Mouse (Mus musculus) kidney, embryonic 14.5 days (tissue): ENCODE data around the gene Sh3d21. TPM values are rescaled to one million over a fixed set of nuclear protein-coding genes. Genes with fewer than 3 reads are reported as not detected.

Experiments used
- ATAC-seq: fragments of 200-750 bp; cut with Nextera tagmentation; 2 replicates; pipeline ENCODE4 v1.8.0; 2017; ENCODE audit warnings: moderate number of reproducible peaks, mild to moderate bottlenecking, moderate TSS enrichment, moderate library complexity; ENCODE audit not compliant: low FRiP score, low TSS enrichment
- H3K27ac ChIP-seq: fragments of 300-500 bp; sonication (generic); 2 replicates; pipeline ENCODE4 v1.5.1; 2014; ENCODE audit warnings: low read depth, mild to moderate bottlenecking, low read length, moderate library complexity, mixed read lengths
- H3K27me3 ChIP-seq: fragments of 300-500 bp; sonication (generic); 2 replicates; pipeline ENCODE4 v1.6.1; 2014; ENCODE audit warnings: mild to moderate bottlenecking, low read length; ENCODE audit not compliant: control insufficient read depth, insufficient read depth
- H3K36me3 ChIP-seq: fragments of 300-500 bp; sonication (generic); 2 replicates; pipeline ENCODE4 v1.6.1; 2014; ENCODE audit warnings: low read length, mixed read lengths; ENCODE audit not compliant: control insufficient read depth, insufficient read depth
- H3K4me1 ChIP-seq: fragments of 300-500 bp; sonication (generic); 2 replicates; pipeline ENCODE4 v1.6.1; 2014; ENCODE audit warnings: low read length, mixed read lengths; ENCODE audit not compliant: control insufficient read depth, insufficient read depth
- H3K4me2 ChIP-seq: fragments of 300-500 bp; sonication (generic); replicated peaks from 2 replicates; pipeline ENCODE4 v1.6.1; 2014; ENCODE audit warnings: low read depth, mild to moderate bottlenecking, low read length
- H3K4me3 ChIP-seq: fragments of 300-500 bp; sonication (generic); 2 replicates; pipeline ENCODE4 v1.5.1; 2014; ENCODE audit warnings: mild to moderate bottlenecking, low read length
- H3K9ac ChIP-seq: fragments of 300-500 bp; sonication (generic); 2 replicates; pipeline ENCODE4 v1.6.1; 2014; ENCODE audit warnings: low read depth, mild to moderate bottlenecking, low read length, moderate library complexity
- H3K9me3 ChIP-seq: fragments of 300-500 bp; sonication (generic); 2 replicates; pipeline ENCODE4 v1.6.1; 2016; ENCODE audit warnings: low read length; ENCODE audit not compliant: control insufficient read depth
- WGBS: fragments of 180-500 bp; shearing (Covaris S2); extraction: QIAGEN DNeasy Blood & Tissue Kit; methylation state at CpG from one replicate; pipeline ENCODE4 v1.1.7; 2014; 5-methylcytosine and 5-hydroxymethylcytosine counted together
- polyA plus RNA-seq: library from polyadenylated mRNA; unstranded; fragments of >200 nt; fragmentation: Nextera tagmentation; extraction: Ambion mirVana; gene quantifications from 2 replicates; pipeline ENCODE4 v1.2.1, GENCODE M21; 2014

Sh3d21 gene
- polyA plus RNA-seq, 1 experiment from 2014 or later, result 8.7 TPM

DNA sequence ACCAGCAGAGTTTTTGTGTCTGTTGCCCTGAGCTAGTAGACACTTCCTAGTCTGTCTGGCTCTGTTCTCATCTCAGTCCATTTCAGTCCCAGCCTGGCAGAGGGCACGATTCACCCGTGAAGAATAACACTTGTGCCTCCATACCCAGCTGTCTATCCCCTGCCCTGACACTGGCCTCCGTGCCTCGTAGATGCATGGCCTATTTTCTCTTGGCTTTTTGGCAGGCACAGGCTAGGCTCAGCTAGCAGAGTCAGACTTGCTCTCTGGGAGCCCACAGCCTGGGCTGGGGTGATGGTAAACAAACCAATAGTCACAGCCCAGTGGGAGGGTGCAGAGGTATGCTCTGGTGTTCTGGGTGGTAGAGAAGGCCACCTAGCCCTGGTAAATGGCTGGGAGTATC is 50.0 kb downstream of the Sh3d21 start:
- WGBS, result 86% methylated on average over 4 of the region's 4 CpGs
- ATAC-seq, result no peak
- Histone ChIP-seq H3K9me3 (no peaks in the 10 kb centered on the region), H3K36me3 (peaks cover 2% of the 10 kb centered on the region), H3K27ac (no peak overlapping the region), H3K4me3 (no peak overlapping the region), H3K9ac (no peak overlapping the region), H3K4me1 (peaks cover 27% of the 10 kb centered on the region), H3K27me3 (no peaks in the 10 kb centered on the region), H3K4me2 (no peak overlapping the region)

DNA sequence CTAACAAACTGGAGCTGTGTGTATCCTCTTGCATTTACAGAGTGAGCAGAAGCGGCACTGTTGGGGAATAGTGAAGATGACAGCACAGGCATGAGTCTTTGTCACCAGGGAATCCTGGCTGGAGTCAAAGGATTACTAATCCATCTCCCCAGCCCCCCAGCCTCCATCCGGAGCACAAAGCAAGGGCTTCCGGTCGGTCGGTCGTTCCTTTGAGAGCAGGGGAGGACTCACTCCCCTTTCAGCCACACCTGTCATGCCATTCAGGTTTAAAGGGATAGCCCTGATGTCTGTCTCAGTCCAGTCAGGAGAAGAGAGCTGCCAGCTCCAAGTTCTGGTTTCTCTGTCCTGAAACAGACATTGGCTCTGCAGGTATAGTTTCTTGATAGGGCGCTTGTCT is 52.1 kb downstream of the Sh3d21 start:
- WGBS, result 20% methylated on average over 7 of the region's 7 CpGs
- H3K9me3 ChIP-seq, result no peaks in the 10 kb centered on the region
- H3K4me2 ChIP-seq, result peak overlapping the region; percentile 25
- peaks cover 25% of the 10 kb centered on the region for H3K4me1 ChIP-seq
- H3K27me3 ChIP-seq, result no peaks in the 10 kb centered on the region
- no peaks in the 10 kb centered on the region for H3K36me3 ChIP-seq
- no peak overlapping the region for H3K4me3 ChIP-seq
- H3K27ac ChIP-seq, result peak overlapping the region; percentile 84; the same call in 1 of the 2 replicates
- peak overlapping the region; percentile 42 for H3K9ac ChIP-seq
- ATAC-seq, result no peak

DNA sequence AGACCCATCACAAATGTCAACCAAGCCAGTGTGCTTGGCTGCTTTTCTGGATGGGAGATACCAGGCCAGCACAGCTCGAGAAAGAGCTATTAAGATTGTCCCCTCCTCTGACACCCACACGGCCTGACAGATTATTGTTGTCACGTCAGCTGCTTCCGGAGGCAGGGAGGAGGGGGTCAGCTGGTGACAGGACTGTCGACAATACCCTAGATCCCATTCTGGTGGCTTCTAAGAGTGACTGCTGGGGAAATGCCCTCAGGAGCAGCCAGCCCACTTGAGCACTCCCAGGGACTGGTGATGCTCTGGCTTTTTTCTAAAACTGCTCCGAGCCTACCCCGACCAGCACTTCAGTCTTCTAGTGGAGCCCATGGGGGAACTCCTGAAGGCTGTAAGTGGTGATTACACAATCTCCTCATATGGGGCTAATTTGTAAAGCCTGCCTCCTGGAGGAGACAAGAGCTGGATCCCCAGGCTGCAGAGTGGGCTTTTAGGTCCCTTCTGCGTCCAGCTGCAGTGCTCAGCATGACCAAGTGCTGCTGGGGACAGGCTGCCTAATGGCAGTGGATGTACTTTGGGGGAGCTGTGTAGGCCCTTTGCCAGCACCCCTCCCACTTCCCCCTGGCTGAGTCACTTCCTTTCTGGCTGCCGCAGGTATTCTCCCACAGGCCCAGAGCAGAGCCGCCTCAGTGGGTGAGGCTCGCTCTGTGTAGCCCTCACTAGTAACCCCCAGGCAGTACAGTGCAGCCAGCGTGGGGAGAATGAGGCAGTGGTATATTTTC is 52.7 kb downstream of the Sh3d21 start:
- ATAC-seq, result peak; percentile 78
- Histone ChIP-seq H3K36me3 (no peaks in the 10 kb centered on the region), H3K27me3 (no peaks in the 10 kb centered on the region), H3K4me1 (peaks cover 24% of the 10 kb centered on the region), H3K4me2 (peak overlapping the region; percentile 25), H3K9ac (peak overlapping the region; percentile 31; the same call in 1 of the 2 replicates), H3K27ac (peak overlapping the region; percentile 84), H3K4me3 (no peak overlapping the region), H3K9me3 (no peaks in the 10 kb centered on the region)
- 10% methylated on average over 12 of the region's 12 CpGs for WGBS

DNA sequence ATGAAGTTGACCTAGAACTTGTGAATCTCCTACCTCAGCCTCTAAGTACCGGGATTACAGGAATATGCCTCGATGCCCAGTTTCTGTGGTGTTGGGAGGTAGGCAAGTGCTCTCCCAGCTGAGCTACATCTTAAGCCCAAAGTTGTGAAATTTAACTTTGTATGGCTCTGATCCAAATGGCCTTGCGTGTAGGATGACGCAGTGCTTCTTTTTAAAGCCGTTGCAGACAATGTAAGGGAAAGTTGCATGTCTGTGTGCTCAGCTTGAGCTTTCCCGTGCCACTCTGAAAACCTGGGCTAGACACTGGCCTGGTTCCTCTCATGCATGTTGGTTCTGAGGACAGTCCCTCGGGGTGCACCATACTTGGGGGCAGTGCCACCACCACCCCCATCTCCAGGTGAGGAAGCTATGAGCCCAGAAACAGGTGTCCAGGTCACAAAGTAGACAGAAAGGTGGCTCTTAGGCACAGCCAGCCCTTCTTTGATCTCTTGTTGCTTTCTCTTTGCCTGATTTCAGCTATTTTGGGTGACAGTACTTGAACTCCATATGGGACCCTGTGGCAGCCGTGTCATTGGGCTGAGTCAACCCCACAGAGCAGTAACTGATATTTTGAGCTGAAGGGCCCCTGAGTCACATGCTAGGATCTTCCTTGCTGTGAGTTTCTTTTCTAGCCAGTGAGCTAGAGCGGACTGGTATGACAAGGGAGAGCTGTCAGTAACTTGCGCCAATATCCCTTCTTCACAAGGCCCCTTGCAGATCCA is 53.5 kb downstream of the Sh3d21 start:
- no peak overlapping the region for H3K4me3 ChIP-seq
- ATAC-seq, result no peak
- no peaks in the 10 kb centered on the region for H3K27me3 ChIP-seq
- H3K9me3 ChIP-seq, result no peaks in the 10 kb centered on the region
- peak overlapping the region; percentile 84; the same call in 1 of the 2 replicates for H3K27ac ChIP-seq
- no peaks in the 10 kb centered on the region for H3K36me3 ChIP-seq
- H3K4me1 ChIP-seq, result peaks cover 32% of the 10 kb centered on the region
- 0 out of 2 replicates have a peak overlapping the region, but pooled peaks have one; percentile 23 for H3K9ac ChIP-seq
- 75% methylated on average over 10 of the region's 10 CpGs for WGBS
- peak overlapping the region; percentile 25 for H3K4me2 ChIP-seq

DNA sequence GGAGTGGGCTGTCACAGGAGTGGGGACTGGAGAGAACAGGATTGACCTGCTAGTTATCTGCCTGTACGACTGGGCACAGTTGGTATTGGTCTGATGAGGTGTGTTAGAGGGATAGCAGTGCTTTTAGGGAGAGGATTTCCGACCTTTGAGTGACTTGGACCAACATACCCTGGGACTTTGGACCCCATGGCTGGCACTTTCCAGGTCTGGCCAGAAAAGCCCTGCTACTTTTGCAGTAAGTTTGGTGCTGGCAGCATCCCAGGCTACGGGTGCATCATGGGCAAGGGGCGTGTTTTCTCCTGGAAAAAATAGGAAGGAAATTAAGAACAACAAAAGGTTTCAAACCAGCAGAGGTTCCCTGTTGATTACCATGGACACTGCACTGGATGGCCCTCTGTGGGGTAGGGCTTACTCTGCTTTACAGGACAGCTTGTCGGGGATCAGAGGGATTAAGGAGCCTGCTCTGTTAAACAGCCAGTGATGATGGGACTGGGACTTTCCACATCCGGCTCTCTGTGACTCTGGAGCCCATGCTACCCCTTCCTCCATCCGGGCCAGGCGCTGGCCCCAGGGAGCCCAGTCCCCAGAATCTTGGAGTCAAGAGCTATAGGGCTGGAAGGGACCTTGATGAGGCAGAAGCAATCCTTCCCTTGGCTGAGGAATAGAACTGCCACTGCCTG is 55.1 kb downstream of the Sh3d21 start:
- Histone ChIP-seq H3K9ac (0 out of 2 replicates have a peak overlapping the region, but pooled peaks have one; percentile 18), H3K4me2 (no peak overlapping the region), H3K27me3 (no peaks in the 10 kb centered on the region), H3K27ac (no peak overlapping the region), H3K9me3 (no peaks in the 10 kb centered on the region), H3K4me3 (no peak overlapping the region), H3K36me3 (no peaks in the 10 kb centered on the region), H3K4me1 (peaks cover 37% of the 10 kb centered on the region)
- no peak for ATAC-seq
- WGBS, result 70% methylated on average over 8 of the region's 8 CpGs

DNA sequence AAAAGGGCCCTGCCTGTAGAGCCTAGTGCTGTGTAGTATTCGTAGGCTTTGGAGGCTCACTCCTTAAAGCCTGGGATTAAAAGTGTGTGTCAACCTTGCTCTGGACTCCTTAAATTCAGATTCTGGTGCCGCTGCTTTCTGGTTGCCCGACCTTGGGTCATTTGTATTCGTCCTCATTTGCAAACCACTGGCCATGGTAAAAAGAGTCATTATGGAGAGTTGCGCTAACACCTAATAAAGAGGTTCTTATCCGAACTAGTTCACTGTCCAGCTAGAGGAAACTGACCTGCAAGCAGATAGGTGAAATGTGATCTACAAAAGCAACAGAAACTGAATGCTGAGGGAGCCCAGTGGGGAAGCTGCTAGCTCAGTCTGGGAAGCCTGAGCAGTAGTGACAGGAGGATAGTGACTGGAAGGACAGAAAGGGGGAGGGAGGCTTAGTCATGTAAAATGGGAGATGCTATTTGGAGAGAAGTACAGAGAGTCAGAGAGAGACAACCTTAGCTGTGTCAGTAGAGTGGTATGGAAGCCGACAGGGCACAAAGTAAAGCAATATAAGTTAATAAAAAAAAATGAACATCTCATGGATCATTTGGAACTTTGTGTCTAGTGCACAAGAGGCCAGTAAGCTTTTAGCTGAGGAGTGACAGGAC is 58.0 kb downstream of the Sh3d21 start:
- ATAC-seq, result no peak
- Histone ChIP-seq H3K36me3 (no peaks in the 10 kb centered on the region), H3K4me2 (peak overlapping the region; percentile 74), H3K27ac (no peak overlapping the region), H3K9ac (peak overlapping the region; percentile 23; the same call in 1 of the 2 replicates), H3K27me3 (no peaks in the 10 kb centered on the region), H3K4me1 (peaks cover 35% of the 10 kb centered on the region), H3K4me3 (peak overlapping the region; percentile 94), H3K9me3 (no peaks in the 10 kb centered on the region)
- WGBS, result 45% methylated on average over 7 of the region's 7 CpGs

- 2% methylated on average over 34 of the region's 34 CpGs for WGBS
- Histone ChIP-seq H3K4me3 (peak overlapping the region; percentile 94), H3K9ac (peak overlapping the region; percentile 89), H3K4me2 (peak overlapping the region; percentile 74), H3K27me3 (no peaks in the 10 kb centered on the region), H3K27ac (0 out of 2 replicates have a peak overlapping the region, but pooled peaks have one; percentile 51), H3K9me3 (no peaks in the 10 kb centered on the region), H3K36me3 (no peaks in the 10 kb centered on the region), H3K4me1 (peaks cover 27% of the 10 kb centered on the region)
- no peak; the same call in 1 of the 2 replicates for ATAC-seq
These were observed 58.8 kb downstream of the Sh3d21 start for GRCm38 (mm10) chr4:126104261-126105075.

DNA sequence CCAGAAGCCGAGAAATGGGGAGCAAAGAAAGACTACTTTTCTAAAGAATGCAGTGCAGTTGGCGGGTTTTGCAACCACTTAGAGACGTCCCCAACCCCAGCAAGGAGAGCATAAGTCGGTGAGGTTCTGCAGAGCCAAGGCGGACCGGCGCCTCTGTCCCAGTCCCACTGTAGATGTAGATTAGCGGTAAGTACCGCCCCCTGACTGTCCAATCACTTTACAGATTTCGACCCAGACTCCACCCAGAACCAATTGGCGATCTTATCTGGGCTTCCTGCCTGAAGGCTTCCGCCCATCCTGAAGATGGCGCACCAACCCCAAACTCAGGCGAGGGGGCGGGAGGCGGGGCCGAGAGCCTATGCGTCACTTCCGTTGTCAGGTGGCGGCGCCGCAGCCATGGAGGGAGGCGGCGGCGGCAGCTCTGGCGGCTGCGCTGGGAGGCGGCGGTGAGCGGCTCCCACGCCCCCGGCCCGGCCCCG is 59.7 kb downstream of the Sh3d21 start, which contains the start of gene Stk40:
Stk40 (plus strand) TSS at position 368 of the 479 bp plus-strand sequence.
- peak within 1 kb of the TSS; percentile 89 for H3K9ac ChIP-seq
- WGBS, result under 1% methylated on average over 34 of the region's 34 CpGs
- peaks cover 25% of the 10 kb centered on the region for H3K4me1 ChIP-seq
- no peaks in the 10 kb centered on the region for H3K9me3 ChIP-seq
- peak within 1 kb of the TSS; percentile 74 for H3K4me2 ChIP-seq
- H3K4me3 ChIP-seq, result peak within 1 kb of the TSS; percentile 94
- peak within 1 kb of the TSS; percentile 79; the same call in 1 of the 2 replicates for H3K27ac ChIP-seq
- no peaks in the 10 kb centered on the region for H3K27me3 ChIP-seq
- H3K36me3 ChIP-seq, result peaks cover 5% of the 10 kb centered on the region; the same call in 1 of the 2 replicates
- ATAC-seq, result peak; percentile 95
